Mouse (Mus musculus): Measurements from ENCODE around the gene Ncaph2.

The Ncaph2 gene

DNA sequence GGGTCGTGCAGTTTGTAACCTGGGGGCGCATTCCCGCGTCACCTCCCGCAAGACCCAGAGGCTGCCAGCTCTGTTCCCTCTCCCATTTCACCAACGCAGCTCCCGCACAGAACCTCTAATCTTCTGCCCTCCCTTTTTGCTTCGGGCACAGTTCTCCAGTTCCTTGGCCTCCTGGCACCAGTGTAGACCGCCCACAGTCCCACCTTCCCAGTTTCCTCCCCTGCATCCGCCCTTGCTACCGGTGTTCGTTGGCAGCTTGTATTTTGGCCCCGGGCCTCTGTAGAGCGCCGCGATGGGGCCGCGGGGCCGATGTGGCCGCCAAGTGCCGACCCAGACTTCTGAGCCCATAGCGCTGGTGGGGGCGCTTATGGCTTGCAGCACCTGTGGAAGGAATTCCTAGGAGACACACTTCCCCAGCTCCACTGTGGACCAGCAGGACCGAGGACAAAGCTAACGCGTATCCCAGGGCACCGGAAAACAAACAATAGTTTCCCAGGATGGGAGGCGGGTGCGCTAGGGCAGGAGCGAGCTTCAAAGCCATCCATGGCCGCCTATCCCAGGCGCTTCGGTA is 23.4 kb downstream of the Ncaph2 start, which contains the start of gene Odf3b:
Gene Odf3b (minus strand): TSS at position 452 of the 571 bp plus-strand sequence.
- DNase-seq (ENCODE audit: low read depth, low spot score) = no peak

DNA sequence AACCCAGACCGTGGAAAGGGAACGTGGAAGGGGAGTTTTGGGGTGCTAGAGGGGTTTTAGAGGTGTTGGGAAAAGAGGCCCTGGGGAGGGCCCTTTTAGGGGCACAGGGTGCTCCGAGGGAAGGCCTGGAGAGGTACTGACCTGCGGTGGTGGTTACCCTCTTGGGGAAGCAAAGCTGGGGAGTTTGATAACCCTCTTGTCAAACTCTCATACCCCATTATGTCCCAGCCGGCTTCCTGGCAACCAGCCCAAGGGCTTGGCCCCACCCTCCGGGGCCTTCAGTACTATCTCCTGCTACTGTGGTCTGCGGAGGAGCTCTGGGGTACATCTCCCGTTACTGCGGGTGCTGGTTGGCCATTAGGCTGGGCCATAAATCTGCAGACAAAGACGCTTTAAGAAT is 23.9 kb downstream of the Ncaph2 start:
- DNase-seq (ENCODE audit: low read depth, low spot score) = no peak

DNA sequence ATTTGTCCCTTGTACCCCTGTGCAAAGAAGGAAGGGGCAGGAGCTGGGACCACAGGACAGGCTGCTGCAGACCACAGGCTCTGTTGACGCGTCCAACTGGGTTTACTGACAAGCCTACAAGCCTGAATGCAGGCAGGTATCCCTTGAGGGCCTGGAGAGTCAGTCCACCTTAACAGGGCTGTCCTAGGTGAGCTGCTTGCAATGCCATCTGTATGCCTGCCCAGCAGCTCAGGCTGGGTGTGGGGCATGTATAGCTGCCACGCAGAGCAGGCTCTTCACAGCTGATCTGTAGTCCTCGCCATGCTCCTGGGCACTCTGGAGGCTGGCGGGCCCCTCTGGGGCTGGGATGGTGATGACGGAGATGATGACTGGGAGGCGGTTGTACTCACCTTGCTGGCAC is 29.1 kb downstream of the Ncaph2 start, which contains the start of gene Klhdc7b:
Gene Klhdc7b (plus strand): TSS at position 301 of the 400 bp plus-strand sequence.
- DNase-seq (ENCODE audit: low read depth, low spot score) = no peak

DNA sequence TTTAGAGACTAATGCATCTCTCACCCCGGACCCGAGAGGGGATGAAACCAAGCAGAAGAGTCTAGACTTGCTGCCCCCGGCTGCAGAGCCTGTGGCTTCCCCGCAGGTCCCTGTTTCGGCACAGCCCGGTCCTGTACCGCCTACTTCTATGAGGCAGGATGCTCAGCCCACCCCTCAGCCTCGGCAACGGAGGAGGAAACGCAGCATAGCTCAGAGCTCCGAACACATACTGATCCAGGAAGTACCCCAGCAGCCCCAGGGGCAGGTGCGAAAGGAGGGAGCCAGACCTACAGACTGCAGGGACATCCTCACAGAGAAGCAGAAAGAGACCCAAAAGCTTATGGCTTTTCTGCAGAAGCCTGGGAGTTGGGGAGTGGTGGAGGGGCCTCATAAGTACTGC is 31.6 kb downstream of the Ncaph2 start:
- DNase-seq (ENCODE audit: low read depth, low spot score) = no peak

DNA sequence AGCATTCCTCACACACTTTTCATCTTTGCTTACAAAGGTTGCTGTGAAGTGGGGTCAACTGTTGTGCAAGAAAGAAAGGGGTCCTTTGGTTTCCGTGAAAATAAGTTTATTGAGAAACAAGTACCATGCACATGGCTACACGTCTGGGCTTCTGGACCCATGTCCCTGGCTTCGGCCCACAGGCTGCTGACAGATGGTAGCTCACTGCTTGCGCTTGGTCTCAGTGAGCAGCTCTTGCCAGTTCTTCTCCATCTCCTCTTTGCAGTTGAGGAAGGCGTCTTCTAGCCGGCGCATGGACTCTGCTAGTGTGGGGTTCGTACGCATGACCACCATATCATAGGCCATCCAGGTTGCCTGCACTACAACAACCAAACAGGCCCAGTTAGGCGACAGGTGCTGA is 34.6 kb downstream of the Ncaph2 start:
- DNase-seq (ENCODE audit: low read depth, low spot score) = no peak

DNA sequence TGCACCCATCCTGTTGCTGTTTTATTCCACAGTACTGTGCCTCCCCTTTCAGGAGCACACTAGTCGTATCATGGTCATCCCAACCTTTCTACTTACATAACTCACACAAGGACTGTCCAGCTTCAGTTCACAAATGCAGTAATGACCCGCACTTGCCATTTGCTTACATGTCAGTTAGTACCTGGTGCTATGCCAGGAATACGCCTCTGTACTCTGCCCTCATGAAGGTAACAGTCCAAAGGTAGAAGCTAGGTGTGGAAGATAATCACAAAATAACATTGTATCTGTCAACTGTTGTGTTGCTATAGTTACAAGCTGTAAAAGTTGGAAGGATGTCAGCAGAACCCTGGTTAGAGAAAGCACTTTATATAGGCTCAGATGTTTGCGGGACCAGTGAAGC is 41.4 kb downstream of the Ncaph2 start:
- no peak for DNase-seq (ENCODE audit: low read depth, low spot score)

DNA sequence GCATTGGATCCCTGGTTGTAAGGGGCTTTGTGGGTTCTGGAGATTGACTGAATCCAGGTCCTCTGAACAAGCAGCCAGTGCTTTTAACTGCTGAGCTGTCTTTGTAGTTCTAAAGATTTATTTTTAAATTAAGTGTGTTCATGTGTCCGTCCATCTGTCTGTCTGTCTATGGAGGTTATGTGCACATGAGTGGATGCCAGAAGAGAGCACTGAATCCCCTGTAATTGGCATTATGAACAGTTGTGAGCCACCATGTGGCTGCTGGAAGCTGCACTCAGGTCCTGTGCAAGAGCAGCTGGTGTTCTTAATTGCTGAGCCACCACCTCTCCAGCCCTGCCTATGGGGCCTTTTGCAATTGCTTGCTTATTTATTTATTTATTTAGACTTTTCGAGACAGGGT is 42.6 kb downstream of the Ncaph2 start:
- no peak for DNase-seq (ENCODE audit: low read depth, low spot score)

DNA sequence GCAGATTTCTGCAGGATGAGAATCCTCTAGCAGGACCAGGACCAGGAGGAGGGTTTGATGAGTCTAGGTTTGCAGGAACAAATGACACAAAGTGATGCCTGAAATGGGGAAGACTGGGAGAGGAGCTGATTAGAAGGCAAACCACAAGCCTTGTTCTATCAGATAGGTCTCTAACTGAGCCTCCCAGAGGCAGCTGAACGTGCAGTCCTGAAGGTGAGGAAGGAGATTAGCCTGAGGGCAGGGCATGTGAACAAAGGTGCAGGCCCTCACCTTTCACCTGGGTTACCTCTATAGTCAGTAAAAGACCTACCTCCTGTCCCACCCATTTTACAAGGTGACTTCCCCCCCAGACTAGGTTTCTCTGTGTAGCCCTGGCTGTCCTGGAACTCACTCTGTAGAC is 44.2 kb downstream of the Ncaph2 start:
- DNase-seq (ENCODE audit: low read depth, low spot score) = no peak

DNA sequence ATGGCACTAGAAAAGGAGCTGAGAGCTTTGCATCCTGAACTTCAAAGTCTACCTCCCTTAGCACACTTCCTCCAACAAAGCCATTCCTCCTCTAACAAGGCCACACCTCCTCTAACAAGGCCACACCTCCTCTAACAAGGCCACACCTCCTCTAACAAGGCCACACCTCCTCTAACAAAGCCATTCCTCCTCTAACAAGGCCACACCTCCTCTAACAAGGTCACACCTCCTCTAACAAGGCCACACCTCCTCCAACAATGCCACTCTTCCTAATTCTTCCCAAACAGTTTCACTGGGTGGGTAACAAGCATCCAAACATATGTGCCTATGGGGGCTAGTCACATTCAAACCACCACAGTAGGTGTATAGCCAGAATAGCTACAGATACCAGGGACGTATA is 47.0 kb downstream of the Ncaph2 start:
- peak; percentile 20 for DNase-seq (ENCODE audit: low read depth, low spot score)

DNA sequence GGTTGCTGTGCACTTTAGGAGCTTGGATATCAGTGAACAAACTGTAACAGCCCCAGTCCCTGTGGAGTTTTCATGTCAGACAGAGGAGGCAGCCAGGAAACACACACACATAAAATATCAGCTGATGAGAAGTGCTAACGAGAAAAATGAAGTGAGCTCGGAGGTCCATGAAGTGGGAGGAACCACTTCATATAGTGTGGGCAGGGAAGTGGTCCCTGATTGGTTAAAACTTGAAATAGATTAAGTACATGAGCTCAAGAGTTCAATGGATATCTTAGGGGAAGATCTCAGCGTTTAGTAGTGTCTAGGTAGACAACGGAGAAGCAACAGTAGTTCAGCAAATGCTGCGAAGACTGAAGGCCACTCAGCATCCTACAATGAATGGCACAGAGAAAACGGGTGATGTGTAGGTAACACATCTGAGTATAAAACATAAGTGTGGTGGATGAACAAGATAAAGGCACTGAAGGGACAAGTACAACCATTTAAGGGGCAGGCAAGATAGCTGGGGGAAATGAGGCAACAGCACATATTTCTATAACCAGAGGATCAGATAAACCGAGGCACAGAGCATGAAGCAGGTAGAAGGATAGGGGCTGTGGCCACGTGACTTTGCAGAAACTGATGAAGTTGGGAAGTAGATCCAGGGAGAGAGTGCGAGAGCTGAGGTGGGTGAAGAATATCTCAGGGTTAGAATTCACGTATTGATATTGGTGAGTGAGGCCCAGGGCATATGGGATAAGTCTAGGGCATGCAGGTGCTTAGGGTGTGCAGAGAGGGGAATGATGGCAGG is 49.5 kb downstream of the Ncaph2 start:
- DNase-seq (ENCODE audit: low read depth, low spot score) = no peak

DNA sequence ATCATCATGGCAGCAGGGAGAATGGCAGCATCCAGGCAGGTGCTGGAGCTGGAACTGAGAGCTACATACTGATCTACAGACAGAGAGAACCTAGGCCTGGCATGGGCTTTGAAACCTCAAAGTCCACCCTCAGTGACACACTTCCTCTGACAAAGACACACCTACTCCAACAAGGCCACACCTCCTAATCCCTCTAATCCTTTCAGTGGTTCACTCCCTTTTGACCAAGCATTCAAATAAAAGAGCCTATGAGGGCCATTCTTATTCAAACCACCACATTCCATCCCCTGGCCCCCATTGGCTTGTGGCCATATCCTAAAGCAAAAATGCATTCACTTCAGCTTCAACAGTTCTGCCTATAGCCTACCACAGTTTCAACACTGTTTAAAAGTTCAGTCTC is 51.2 kb downstream of the Ncaph2 start:
- DNase-seq (ENCODE audit: low read depth, low spot score) = no peak

DNA sequence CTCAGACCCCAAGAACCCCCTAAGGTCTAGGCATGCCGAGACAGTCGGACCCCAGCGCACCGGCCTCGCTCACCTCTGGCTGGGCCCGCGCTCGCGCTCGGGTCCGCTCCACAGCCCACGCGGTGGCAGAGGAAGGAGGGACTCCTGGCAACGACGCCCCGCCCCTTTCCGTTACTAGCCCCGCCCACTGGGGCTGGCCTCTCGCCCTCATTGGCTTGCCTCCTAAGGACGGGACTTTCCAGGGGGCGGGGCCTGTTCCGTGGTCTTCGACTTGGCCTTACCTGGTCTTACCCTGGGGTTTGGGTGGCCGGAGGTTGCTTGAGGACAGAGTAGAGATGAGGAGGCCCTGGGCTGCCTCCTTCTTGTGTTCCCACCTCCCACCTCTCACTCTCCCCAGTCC is 54.6 kb downstream of the Ncaph2 start, which contains the start of gene Syce3:
Gene Syce3 (minus strand): TSS at position 386 of the 400 bp plus-strand sequence.
- no peak for DNase-seq (ENCODE audit: low read depth, low spot score)

DNA sequence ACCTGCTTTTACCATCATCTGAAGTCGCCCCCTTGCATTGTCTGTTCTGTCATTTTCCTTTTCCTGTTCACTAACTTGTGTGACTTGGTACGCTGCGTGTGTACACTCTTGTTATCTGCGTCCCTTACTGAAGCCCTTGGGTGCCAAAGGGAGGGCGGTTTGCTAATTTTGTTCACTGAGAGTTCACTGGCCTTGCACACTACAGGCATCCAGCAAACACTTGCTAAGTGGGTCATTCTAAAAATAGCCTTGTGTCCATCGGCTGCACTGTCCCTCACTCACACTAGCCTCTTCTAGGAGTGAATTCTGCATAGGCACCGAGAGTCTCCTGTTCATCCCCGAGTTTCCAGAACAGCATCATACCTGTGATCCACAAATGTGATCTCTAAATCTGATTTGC is 59.8 kb downstream of the Ncaph2 start:
- DNase-seq (ENCODE audit: low read depth, low spot score) = no peak

DNA sequence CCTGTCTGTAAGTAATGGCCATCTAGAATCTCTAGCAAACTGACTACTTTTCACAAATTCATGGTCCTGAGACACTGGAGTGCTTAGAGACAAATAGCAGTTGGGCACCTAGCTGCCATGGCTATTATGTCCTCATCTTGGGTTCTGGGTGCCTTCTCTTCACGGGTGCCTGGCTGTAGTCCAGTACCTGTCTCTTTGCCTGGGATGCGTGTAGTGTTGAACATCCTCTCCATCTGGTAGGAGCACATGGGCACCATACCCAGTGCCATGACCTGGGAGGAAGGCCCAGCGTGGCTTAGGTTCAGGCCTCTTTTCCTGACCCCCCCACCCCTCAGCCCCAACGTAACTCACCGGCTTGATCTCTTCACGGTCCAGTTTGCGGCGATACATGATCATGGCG is 66.4 kb downstream of the Ncaph2 start:
- DNase-seq (ENCODE audit: low read depth, low spot score) = no peak
